Mouse (Mus musculus): ENCODE results near the gene 5530400C23Rik.
"Not testable (repeated sequence)": the region's sequence is repeated elsewhere in the genome, so short reads cannot be mapped to it uniquely, and the experiment has no call there.

Gene 5530400C23Rik

DNA sequence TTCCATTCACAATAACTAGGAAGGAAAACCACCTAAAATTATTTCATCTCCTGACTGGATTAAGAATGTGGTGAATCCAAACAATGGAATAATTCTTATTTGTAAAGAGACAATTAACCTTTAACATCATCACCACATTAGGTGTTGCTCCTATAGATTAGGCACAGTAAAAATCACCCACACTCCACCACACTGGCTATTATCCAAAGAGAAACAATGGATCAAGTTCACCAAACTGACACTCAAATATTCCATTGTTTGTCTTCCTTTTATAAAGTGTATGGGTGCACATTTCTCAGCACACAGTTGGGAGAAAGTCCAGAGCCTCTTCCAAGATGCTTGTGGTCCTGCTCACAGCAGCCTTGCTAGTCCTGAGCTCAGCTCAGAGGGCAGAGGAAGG lies at the start of gene 5530400C23Rik:
Gene 5530400C23Rik, plus strand, starts transcription at position 301 of the 400 bp plus-strand sequence.
- not testable (repeated sequence) for DNase-seq

DNA sequence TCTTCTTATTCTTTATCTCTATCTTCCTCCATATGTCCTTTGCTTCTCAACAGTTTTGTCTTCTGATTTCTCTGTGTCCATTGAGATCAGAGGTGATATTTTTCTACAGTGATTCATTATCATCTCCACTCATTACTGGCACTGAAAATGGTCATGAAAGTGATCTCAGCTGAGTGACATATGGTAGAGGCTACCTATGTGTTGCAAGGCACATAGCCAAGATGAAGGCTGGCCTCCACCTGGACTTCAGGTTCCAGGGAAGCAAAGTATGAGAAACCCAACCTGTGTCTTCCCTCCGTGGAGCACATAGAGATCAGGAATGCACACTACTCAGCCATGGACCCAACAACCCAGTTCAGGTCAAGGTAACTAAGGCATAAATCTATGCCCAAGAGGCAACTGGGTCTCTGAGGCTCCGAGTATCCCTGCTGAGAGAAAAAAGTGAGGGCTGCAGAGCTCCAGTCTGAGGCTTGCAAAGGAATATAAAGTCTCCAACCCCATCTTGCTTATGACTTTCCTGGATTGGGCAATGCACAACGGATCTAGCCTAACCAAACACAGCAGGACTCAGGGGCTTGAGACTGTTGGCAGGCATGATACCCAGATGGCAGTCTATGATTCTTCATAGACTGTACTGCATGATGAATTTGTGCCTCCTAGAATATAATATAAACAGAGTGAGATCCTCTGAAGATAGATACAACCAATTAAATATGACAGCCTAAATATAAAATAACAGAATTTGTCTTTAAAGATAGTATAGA lies 14.1 kb downstream of the 5530400C23Rik start:
- no peak for DNase-seq

DNA sequence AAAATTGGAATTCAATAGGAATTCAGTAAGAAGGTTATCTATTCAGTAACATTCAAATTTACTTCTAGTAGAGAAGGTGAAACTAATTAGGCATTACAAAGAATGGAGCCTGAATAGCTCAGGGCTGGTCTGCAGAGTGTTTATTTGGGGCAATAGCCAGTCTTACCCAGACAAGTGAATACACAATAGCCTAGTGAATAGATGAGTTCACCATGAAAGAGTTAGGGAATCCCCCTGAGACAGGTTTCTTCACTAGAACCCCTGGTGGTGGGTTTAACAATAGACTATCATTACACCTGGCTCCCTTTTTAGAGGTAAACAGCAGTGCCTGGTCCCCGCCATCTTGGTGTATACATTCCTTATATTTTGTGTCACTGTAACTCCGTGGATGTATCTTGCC lies 21.9 kb downstream of the 5530400C23Rik start:
- not testable (repeated sequence) for DNase-seq

DNA sequence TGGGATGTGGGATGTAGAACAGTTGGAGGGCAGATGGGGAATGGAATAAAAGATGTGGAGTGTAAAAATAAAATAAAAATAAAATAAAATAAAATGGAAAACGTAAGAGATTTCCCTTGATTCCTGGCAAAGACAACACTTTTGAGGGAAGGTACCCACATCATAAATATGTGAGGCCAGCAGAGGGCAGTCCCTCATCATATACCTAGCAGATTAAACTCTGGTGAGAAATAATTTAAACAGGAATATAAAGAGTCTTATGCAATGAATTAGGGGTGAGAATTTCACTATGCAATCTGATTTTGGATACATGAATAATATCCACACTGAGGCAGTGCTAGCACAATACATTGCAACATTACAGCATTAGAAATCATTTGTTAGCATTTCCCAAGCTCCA lies 46.5 kb downstream of the 5530400C23Rik start:
- DNase-seq: no peak

DNA sequence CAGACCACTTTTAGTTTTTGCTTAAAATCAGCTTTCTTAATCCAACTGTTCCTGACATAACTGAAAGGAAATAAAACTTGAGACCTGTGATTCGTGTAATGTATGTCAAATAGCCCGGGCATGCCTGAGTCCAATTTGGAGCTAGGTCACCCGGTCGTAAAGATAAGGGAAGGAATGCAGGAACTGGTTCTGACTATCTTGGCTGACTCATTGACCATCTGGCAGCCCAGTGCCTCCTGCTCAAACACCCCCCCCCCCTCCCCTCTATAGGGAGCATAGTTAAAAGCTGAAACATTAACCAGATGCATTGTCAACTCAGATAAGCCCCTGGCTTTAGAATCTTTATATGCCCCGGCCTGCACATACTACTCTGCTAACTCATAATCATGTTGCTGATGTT lies 49.7 kb downstream of the 5530400C23Rik start:
- not testable (repeated sequence) for DNase-seq

Data from kidney, postnatal 14 days (tissue).